Mouse (Mus musculus): ENCODE measurements around the gene Ctbp2.

DNA sequence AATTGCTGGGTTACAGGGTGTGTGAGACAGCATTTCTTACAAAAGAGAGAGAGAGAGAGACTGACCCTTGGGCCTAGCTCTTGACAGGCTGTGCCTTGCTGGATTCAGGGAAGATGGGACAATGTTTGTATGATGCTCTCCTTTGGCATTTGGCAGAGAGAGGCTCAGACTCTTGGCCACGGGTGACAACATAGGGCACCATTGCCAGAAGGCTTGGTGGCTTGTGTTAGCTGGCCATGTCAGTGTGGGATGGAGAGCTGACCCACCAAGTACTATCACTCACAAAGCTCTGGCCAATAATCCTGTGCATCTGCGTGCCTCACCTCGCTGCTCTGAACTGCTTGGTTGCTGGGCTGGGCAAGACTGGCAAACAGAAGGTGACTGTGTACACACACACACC, 113.7 kb downstream of the Ctbp2 start:
- TF ChIP-seq CTCF (IDR thresholded peaks at IDR 0.05; ENCODE audit: extremely low read depth, insufficient read depth, insufficient read length, insufficient replicate concordance) (no peak), POLR2A (IDR thresholded peaks at IDR 0.05; ENCODE audit: low read depth, low read length) (no peak)
